ENCODE assay signal across 27 mouse cellular contexts in the genomic region with DNA sequence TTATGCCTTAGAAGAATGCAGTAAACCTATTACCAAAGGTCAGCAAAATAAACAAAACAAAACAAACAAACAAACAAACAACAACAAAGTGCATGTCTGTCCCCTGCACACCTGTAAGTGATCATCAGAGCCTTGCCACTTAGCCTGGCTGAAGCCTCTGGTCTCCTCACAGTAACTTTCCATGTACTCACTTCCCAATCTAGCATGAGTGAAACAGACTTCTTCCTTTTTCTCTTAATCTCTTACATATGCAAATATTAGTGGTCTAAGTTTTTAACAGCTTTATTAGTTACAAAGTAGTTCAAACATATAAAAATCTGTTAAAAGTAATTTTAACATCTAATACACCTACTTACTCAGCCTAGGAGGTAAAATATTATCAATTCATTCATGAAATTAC.
"Had no signal": no experiment of that assay in that cellular context is flagged by ENCODE, and none has a peak within 500 bp of the region (broad histone marks: within the 10 kb centered on the region; RNA-seq: fewer than 3 reads in every experiment).

No protein-coding gene starts in this region.

- H3K27me3 ChIP-seq: embryonic facial prominence, embryonic 12.5 days; embryonic facial prominence, embryonic 13.5 days; embryonic facial prominence, embryonic 15.5 days; forebrain, embryonic 12.5 days; forebrain, embryonic 13.5 days; forebrain, embryonic 15.5 days had no signal

- H3K4me2 ChIP-seq: embryonic facial prominence, embryonic 12.5 days; embryonic facial prominence, embryonic 13.5 days; embryonic facial prominence, embryonic 15.5 days; forebrain, embryonic 12.5 days; forebrain, embryonic 13.5 days; forebrain, embryonic 15.5 days had no signal

- H3K27ac ChIP-seq: embryonic facial prominence, embryonic 10.5 days; embryonic facial prominence, embryonic 12.5 days; embryonic facial prominence, embryonic 13.5 days; embryonic facial prominence, embryonic 15.5 days; forebrain, embryonic 10.5 days; forebrain, embryonic 12.5 days; forebrain, embryonic 13.5 days; heart, adult 2 months had no signal

- H3K9me3 ChIP-seq: embryonic facial prominence, embryonic 10.5 days; embryonic facial prominence, embryonic 12.5 days; embryonic facial prominence, embryonic 13.5 days; embryonic facial prominence, embryonic 15.5 days; forebrain, embryonic 10.5 days; forebrain, embryonic 12.5 days; forebrain, embryonic 13.5 days; forebrain, embryonic 15.5 days had no signal

- DNase-seq: cerebellum, adult 8-10 months; cerebellum, adult 9-10 months; cerebellum, adult 9-11 months; cerebellum, postnatal 10 days; cerebellum, postnatal 14 days; cerebellum, postnatal 25 days; cerebellum, postnatal 36 days; embryo, embryonic 11 days; forebrain, postnatal 0 days; gastrocnemius, postnatal 10 days; gastrocnemius, postnatal 14 days; gastrocnemius, postnatal 25 days; gastrocnemius, postnatal 36 days; heart, adult 11 months; heart, adult 18-20 months; heart, adult 2 months had no signal

- H3K4me3 ChIP-seq: embryonic facial prominence, embryonic 10.5 days; embryonic facial prominence, embryonic 12.5 days; embryonic facial prominence, embryonic 13.5 days; embryonic facial prominence, embryonic 15.5 days; erythroblast, embryonic 14.5 days; forebrain, embryonic 10.5 days; forebrain, embryonic 12.5 days; forebrain, embryonic 13.5 days; forebrain, embryonic 15.5 days; heart, adult 2 months had no signal

- H3K4me1 ChIP-seq: embryonic facial prominence, embryonic 10.5 days; embryonic facial prominence, embryonic 12.5 days; embryonic facial prominence, embryonic 13.5 days had no signal

- H3K36me3 ChIP-seq: embryonic facial prominence, embryonic 10.5 days; embryonic facial prominence, embryonic 12.5 days; embryonic facial prominence, embryonic 13.5 days; embryonic facial prominence, embryonic 15.5 days; forebrain, embryonic 10.5 days; forebrain, embryonic 12.5 days; forebrain, embryonic 15.5 days had no signal

- H3K9ac ChIP-seq: embryonic facial prominence, embryonic 12.5 days; embryonic facial prominence, embryonic 13.5 days; embryonic facial prominence, embryonic 15.5 days; forebrain, embryonic 12.5 days; forebrain, embryonic 13.5 days; forebrain, embryonic 15.5 days; forebrain, postnatal 0 days had no signal

- ATAC-seq: forebrain, embryonic 13.5 days; forebrain, embryonic 14.5 days; forebrain, embryonic 15.5 days; forebrain, embryonic 16.5 days; forebrain, postnatal 0 days had no signal
